Mouse (Mus musculus): ENCODE measurements around the gene Ubtd1. TPM values are rescaled to one million over a fixed set of nuclear protein-coding genes. Genes with fewer than 3 reads are reported as not detected.

Ubtd1 gene
- total and polyA plus RNA-seq, 3 experiments = 9.1 to 15.5 TPM; not detected in 1

- Histone ChIP-seq H3K9me3 (replicated peaks; ENCODE audit: insufficient read depth, low read length) (no peaks in the 10 kb centered on the region), H3K4me3 (ENCODE audit: control insufficient read depth in 1 of 2, insufficient read depth in 1 of 2, low read depth in 2 of 2, low read length in 2 of 2) (no peak within 1 kb of the TSS; a peak in 1 of 4 replicates), H3K27me3 (ENCODE audit: control insufficient read depth in 1 of 2, insufficient read depth in 2 of 2, low read length in 2 of 2) (peaks cover 4 to 5% of the 10 kb centered on the region in 2 experiments; a peak in 3 of 4 replicates), H3K9ac (ENCODE audit: control insufficient read depth, low read depth, low read length, poor library complexity, severe bottlenecking) (0 out of 2 replicates have a peak within 1 kb of the TSS, but pooled peaks have one; percentile 1), H3K36me3 (ENCODE audit: control insufficient read depth in 1 of 2, insufficient read depth in 2 of 2, low read length in 2 of 2) (no peaks in the 10 kb centered on the region), H3K79me2 (ENCODE audit: control insufficient read depth, insufficient read depth, low read length, poor library complexity) (no peaks in the 10 kb centered on the region), H3K4me1 (ENCODE audit: control insufficient read depth in 1 of 2, insufficient read depth in 2 of 2, low read length in 2 of 2) (peaks cover 0 to 7% of the 10 kb centered on the region in 2 experiments; a peak in 3 of 4 replicates), H3K27ac (ENCODE audit: control insufficient read depth, low read depth, low read length) (no peak within 1 kb of the TSS)
- DNase-seq (ENCODE audit: low read depth, low spot score) = peak; percentile 81
- TF ChIP-seq CHD1 (IDR thresholded peaks at IDR 0.05; ENCODE audit: low read depth, low read length) (no peak), ZC3H11A (IDR thresholded peaks at IDR 0.05; ENCODE audit: low read depth, low read length) (peak; percentile 78), CTCF (IDR thresholded peaks at IDR 0.05 in 2 of 3, conservative IDR thresholded peaks at IDR 0.05 in 1 of 3; ENCODE audit: control insufficient read depth in 1 of 3, insufficient read depth in 1 of 3, low read depth in 2 of 3, low read length in 3 of 3, poor library complexity in 1 of 3, severe bottlenecking in 1 of 3) (peak; percentile 88 to 95 (median 88)), BHLHE40 (IDR thresholded peaks at IDR 0.05; ENCODE audit: borderline replicate concordance, low read depth, low read length) (no peak), MEF2A (IDR thresholded peaks at IDR 0.05; ENCODE audit: extremely low read depth, insufficient replicate concordance, low read depth, low read length, poor library complexity, severe bottlenecking) (no peak), ZNF384 (IDR thresholded peaks at IDR 0.05; ENCODE audit: low read depth, low read length) (0 out of 2 replicates have a peak, but pooled peaks have one; percentile 35), MYC (IDR thresholded peaks at IDR 0.05; ENCODE audit: low read depth, low read length) (0 out of 2 replicates have a peak, but pooled peaks have one; percentile 31), RAD21 (IDR thresholded peaks at IDR 0.05; ENCODE audit: low read depth, low read length) (peak; percentile 68), SMC3 (IDR thresholded peaks at IDR 0.05; ENCODE audit: low read depth, low read length) (peak; percentile 96), POLR2AphosphoS5 (IDR thresholded peaks at IDR 0.05; ENCODE audit: borderline replicate concordance, low read depth, low read length) (no peak)
These were observed 54.1 kb downstream of the Ubtd1 start, which contains the start of gene Ankrd2 for GRCm38 (mm10) chr19:42035456-42036248. Gene Ankrd2, plus strand, starts transcription at chr19:42036000.

- no peak for TF ChIP-seq POLR2AphosphoS5 (IDR thresholded peaks at IDR 0.05; ENCODE audit: borderline replicate concordance, low read depth, low read length)
- H3K9me3 ChIP-seq (replicated peaks; ENCODE audit: insufficient read depth, low read length) = no peaks in the 10 kb centered on the region
- no peak for DNase-seq (ENCODE audit: low read depth, low spot score)
- H3K4me3 ChIP-seq (ENCODE audit: control insufficient read depth in 1 of 2, insufficient read depth in 1 of 2, low read depth in 2 of 2, low read length in 2 of 2) = no peak overlapping the region
- H3K27ac ChIP-seq (ENCODE audit: control insufficient read depth, low read depth, low read length) = no peak overlapping the region
- H3K79me2 ChIP-seq (ENCODE audit: control insufficient read depth, insufficient read depth, low read length, poor library complexity) = no peaks in the 10 kb centered on the region
- peaks cover 4 to 5% of the 10 kb centered on the region in 2 experiments; a peak in 3 of 4 replicates for H3K27me3 ChIP-seq (ENCODE audit: control insufficient read depth in 1 of 2, insufficient read depth in 2 of 2, low read length in 2 of 2)
- H3K4me1 ChIP-seq (ENCODE audit: control insufficient read depth in 1 of 2, insufficient read depth in 2 of 2, low read length in 2 of 2) = peaks cover 0 to 7% of the 10 kb centered on the region in 2 experiments; a peak in 3 of 4 replicates
- no peaks in the 10 kb centered on the region for H3K36me3 ChIP-seq (ENCODE audit: control insufficient read depth in 1 of 2, insufficient read depth in 2 of 2, low read length in 2 of 2)
- no peak overlapping the region for H3K9ac ChIP-seq (ENCODE audit: control insufficient read depth, low read depth, low read length, poor library complexity, severe bottlenecking)
These were observed 54.8 kb downstream of the Ubtd1 start for GRCm38 (mm10) chr19:42036357-42036756.

GRCm38 (mm10) chr19:42037167-42037702 lies 55.7 kb downstream of the Ubtd1 start:
- Histone ChIP-seq H3K27me3 (ENCODE audit: control insufficient read depth in 1 of 2, insufficient read depth in 2 of 2, low read length in 2 of 2) (peaks cover 5% of the 10 kb centered on the region in 2 experiments; a peak in 3 of 4 replicates), H3K9ac (ENCODE audit: control insufficient read depth, low read depth, low read length, poor library complexity, severe bottlenecking) (no peak overlapping the region), H3K4me1 (ENCODE audit: control insufficient read depth in 1 of 2, insufficient read depth in 2 of 2, low read length in 2 of 2) (peaks cover 0 to 7% of the 10 kb centered on the region in 2 experiments; a peak in 3 of 4 replicates), H3K27ac (ENCODE audit: control insufficient read depth, low read depth, low read length) (no peak overlapping the region), H3K36me3 (ENCODE audit: control insufficient read depth in 1 of 2, insufficient read depth in 2 of 2, low read length in 2 of 2) (no peaks in the 10 kb centered on the region), H3K4me3 (ENCODE audit: control insufficient read depth in 1 of 2, insufficient read depth in 1 of 2, low read depth in 2 of 2, low read length in 2 of 2) (no peak overlapping the region), H3K9me3 (replicated peaks; ENCODE audit: insufficient read depth, low read length) (no peaks in the 10 kb centered on the region), H3K79me2 (ENCODE audit: control insufficient read depth, insufficient read depth, low read length, poor library complexity) (no peaks in the 10 kb centered on the region)
- no peak for DNase-seq (ENCODE audit: low read depth, low spot score)
- TF ChIP-seq MYC (IDR thresholded peaks at IDR 0.05; ENCODE audit: low read depth, low read length) (no peak), MXI1 (IDR thresholded peaks at IDR 0.05; ENCODE audit: low read depth, low read length) (no peak), BHLHE40 (IDR thresholded peaks at IDR 0.05; ENCODE audit: borderline replicate concordance, low read depth, low read length) (no peak), E2F4 (IDR thresholded peaks at IDR 0.05; ENCODE audit: borderline replicate concordance, low read depth, low read length) (no peak), ELF1 (IDR thresholded peaks at IDR 0.05; ENCODE audit: low read depth, low read length) (no peak), USF2 (IDR thresholded peaks at IDR 0.05; ENCODE audit: borderline replicate concordance in 1 of 2, insufficient read depth in 1 of 2, low read depth in 1 of 2, low read length in 2 of 2) (no peak), SIN3A (IDR thresholded peaks at IDR 0.05; ENCODE audit: low read length) (no peak), ETS1 (IDR thresholded peaks at IDR 0.05; ENCODE audit: low read depth, low read length) (no peak), UBTF (IDR thresholded peaks at IDR 0.05; ENCODE audit: borderline replicate concordance, insufficient read depth, low read depth, low read length) (no peak), CHD2 (IDR thresholded peaks at IDR 0.05; ENCODE audit: low read length) (no peak), ZKSCAN1 (IDR thresholded peaks at IDR 0.05; ENCODE audit: low read depth, low read length) (no peak), ZMIZ1 (IDR thresholded peaks at IDR 0.05; ENCODE audit: low read depth, low read length) (no peak), RCOR1 (IDR thresholded peaks at IDR 0.05; ENCODE audit: low read depth, low read length) (no peak)
